Mouse (Mus musculus): ENCODE data around the gene Wwp2. TPM values are rescaled to one million over a fixed set of nuclear protein-coding genes. Genes with fewer than 3 reads are reported as not detected.

The Wwp2 gene
- 165 and 176 TPM in 2 replicates for polyA plus RNA-seq (2014; fragmentation: Nextera tagmentation; extraction: Ambion mirVana)

- ATAC-seq (ENCODE audit: insufficient number of reproducible peaks, low FRiP score, low TSS enrichment, low read depth) = peak; percentile 89
- Histone ChIP-seq H3K4me3 (ENCODE audit: low read depth, low read length) (peak within 1 kb of the TSS; percentile 70), H3K4me1 (ENCODE audit: control insufficient read depth, insufficient read depth, low read length) (no peaks in the 10 kb centered on the region), H3K36me3 (ENCODE audit: control insufficient read depth, insufficient read depth, low read length) (no peaks in the 10 kb centered on the region), H3K4me2 (ENCODE audit: low read depth, severe bottlenecking) (peak within 1 kb of the TSS; percentile 76), H3K27me3 (ENCODE audit: control insufficient read depth, insufficient read depth, low read length) (no peaks in the 10 kb centered on the region), H3K9me3 (ENCODE audit: control insufficient read depth, low read length) (no peaks in the 10 kb centered on the region), H3K9ac (ENCODE audit: low read length) (peak within 1 kb of the TSS; percentile 78), H3K27ac (replicated peaks; ENCODE audit: low read depth, low read length) (peak within 1 kb of the TSS; percentile 86)
- DNase-seq (ENCODE audit: low spot score) = peak; percentile 88
- 1% methylated on average over 71 of the region's 81 CpGs for WGBS
Measured at GRCm38 (mm10) chr8:107435962-107436831, at the start of gene Wwp2. TSS of gene Wwp2 (plus strand) at chr8:107436365.

- Histone ChIP-seq H3K9ac (ENCODE audit: low read length) (no peak overlapping the region), H3K4me2 (ENCODE audit: low read depth, severe bottlenecking) (no peak overlapping the region), H3K4me1 (ENCODE audit: control insufficient read depth, insufficient read depth, low read length) (no peaks in the 10 kb centered on the region; the same call in 1 of the 2 replicates), H3K27me3 (ENCODE audit: control insufficient read depth, insufficient read depth, low read length) (no peaks in the 10 kb centered on the region), H3K9me3 (ENCODE audit: control insufficient read depth, low read length) (no peaks in the 10 kb centered on the region), H3K36me3 (ENCODE audit: control insufficient read depth, insufficient read depth, low read length) (no peaks in the 10 kb centered on the region), H3K27ac (replicated peaks; ENCODE audit: low read depth, low read length) (no peak overlapping the region), H3K4me3 (ENCODE audit: low read depth, low read length) (no peak overlapping the region)
- ATAC-seq (ENCODE audit: insufficient number of reproducible peaks, low FRiP score, low TSS enrichment, low read depth) (no peak), DNase-seq (ENCODE audit: low spot score) (peak; percentile 52)
- 33% methylated on average over 3 of the region's 3 CpGs for WGBS
Measured at GRCm38 (mm10) chr8:107386642-107387041, 49.5 kb upstream of the Wwp2 start.

GRCm38 (mm10) chr8:107387861-107388260, 48.3 kb upstream of the Wwp2 start:
- no peaks in the 10 kb centered on the region for H3K9me3 ChIP-seq (ENCODE audit: control insufficient read depth, low read length)
- H3K4me3 ChIP-seq (ENCODE audit: low read depth, low read length) = no peak overlapping the region
- no peaks in the 10 kb centered on the region for H3K36me3 ChIP-seq (ENCODE audit: control insufficient read depth, insufficient read depth, low read length)
- H3K4me1 ChIP-seq (ENCODE audit: control insufficient read depth, insufficient read depth, low read length) = no peaks in the 10 kb centered on the region; the same call in 1 of the 2 replicates
- no peak overlapping the region for H3K27ac ChIP-seq (replicated peaks; ENCODE audit: low read depth, low read length)
- H3K4me2 ChIP-seq (ENCODE audit: low read depth, severe bottlenecking) = no peak overlapping the region
- no peak overlapping the region for H3K9ac ChIP-seq (ENCODE audit: low read length)
- peak; percentile 67 for DNase-seq (ENCODE audit: low spot score)
- no peak for ATAC-seq (ENCODE audit: insufficient number of reproducible peaks, low FRiP score, low TSS enrichment, low read depth)
- WGBS = 58% methylated on average over 5 of the region's 5 CpGs
- H3K27me3 ChIP-seq (ENCODE audit: control insufficient read depth, insufficient read depth, low read length) = no peaks in the 10 kb centered on the region

- H3K9me3 ChIP-seq (ENCODE audit: control insufficient read depth, low read length) = no peaks in the 10 kb centered on the region
- DNase-seq (ENCODE audit: low spot score) (no peak), ATAC-seq (ENCODE audit: insufficient number of reproducible peaks, low FRiP score, low TSS enrichment, low read depth) (no peak)
- no peak overlapping the region for H3K4me3 ChIP-seq (ENCODE audit: low read depth, low read length)
- 92% methylated on average over 8 of the region's 8 CpGs for WGBS
- no peak overlapping the region for H3K4me2 ChIP-seq (ENCODE audit: low read depth, severe bottlenecking)
- no peak overlapping the region for H3K9ac ChIP-seq (ENCODE audit: low read length)
- H3K36me3 ChIP-seq (ENCODE audit: control insufficient read depth, insufficient read depth, low read length) = no peaks in the 10 kb centered on the region
- no peak overlapping the region for H3K27ac ChIP-seq (replicated peaks; ENCODE audit: low read depth, low read length)
- no peaks in the 10 kb centered on the region for H3K27me3 ChIP-seq (ENCODE audit: control insufficient read depth, insufficient read depth, low read length)
- no peaks in the 10 kb centered on the region; the same call in 1 of the 2 replicates for H3K4me1 ChIP-seq (ENCODE audit: control insufficient read depth, insufficient read depth, low read length)
Measured at GRCm38 (mm10) chr8:107389557-107389956, 46.6 kb upstream of the Wwp2 start.

GRCm38 (mm10) chr8:107390476-107391135, 45.6 kb upstream of the Wwp2 start:
- no peak for DNase-seq (ENCODE audit: low spot score)
- no peaks in the 10 kb centered on the region for H3K27me3 ChIP-seq (ENCODE audit: control insufficient read depth, insufficient read depth, low read length)
- no peaks in the 10 kb centered on the region for H3K36me3 ChIP-seq (ENCODE audit: control insufficient read depth, insufficient read depth, low read length)
- no peaks in the 10 kb centered on the region for H3K9me3 ChIP-seq (ENCODE audit: control insufficient read depth, low read length)
- no peak overlapping the region for H3K9ac ChIP-seq (ENCODE audit: low read length)
- H3K4me2 ChIP-seq (ENCODE audit: low read depth, severe bottlenecking) = no peak overlapping the region
- 91% methylated on average over 16 of the region's 16 CpGs for WGBS
- no peak overlapping the region for H3K4me3 ChIP-seq (ENCODE audit: low read depth, low read length)
- ATAC-seq (ENCODE audit: insufficient number of reproducible peaks, low FRiP score, low TSS enrichment, low read depth) = no peak
- H3K4me1 ChIP-seq (ENCODE audit: control insufficient read depth, insufficient read depth, low read length) = no peaks in the 10 kb centered on the region; the same call in 1 of the 2 replicates
- no peak overlapping the region for H3K27ac ChIP-seq (replicated peaks; ENCODE audit: low read depth, low read length)

- Histone ChIP-seq H3K27ac (replicated peaks; ENCODE audit: low read depth, low read length) (no peak overlapping the region), H3K27me3 (ENCODE audit: control insufficient read depth, insufficient read depth, low read length) (no peaks in the 10 kb centered on the region), H3K9ac (ENCODE audit: low read length) (no peak overlapping the region), H3K4me3 (ENCODE audit: low read depth, low read length) (no peak overlapping the region), H3K9me3 (ENCODE audit: control insufficient read depth, low read length) (no peaks in the 10 kb centered on the region), H3K4me1 (ENCODE audit: control insufficient read depth, insufficient read depth, low read length) (peaks cover 2% of the 10 kb centered on the region; the same call in 1 of the 2 replicates), H3K4me2 (ENCODE audit: low read depth, severe bottlenecking) (no peak overlapping the region), H3K36me3 (ENCODE audit: control insufficient read depth, insufficient read depth, low read length) (no peaks in the 10 kb centered on the region)
- 75% methylated on average over 4 of the region's 4 CpGs for WGBS
- DNase-seq (ENCODE audit: low spot score) = no peak
- ATAC-seq (ENCODE audit: insufficient number of reproducible peaks, low FRiP score, low TSS enrichment, low read depth) = no peak
Measured at GRCm38 (mm10) chr8:107391136-107391516, 45.0 kb upstream of the Wwp2 start.

- H3K4me2 ChIP-seq (ENCODE audit: low read depth, severe bottlenecking) = no peak overlapping the region
- H3K36me3 ChIP-seq (ENCODE audit: control insufficient read depth, insufficient read depth, low read length) = no peaks in the 10 kb centered on the region
- H3K27me3 ChIP-seq (ENCODE audit: control insufficient read depth, insufficient read depth, low read length) = no peaks in the 10 kb centered on the region
- H3K4me3 ChIP-seq (ENCODE audit: low read depth, low read length) = no peak overlapping the region
- no peaks in the 10 kb centered on the region for H3K9me3 ChIP-seq (ENCODE audit: control insufficient read depth, low read length)
- ATAC-seq (ENCODE audit: insufficient number of reproducible peaks, low FRiP score, low TSS enrichment, low read depth) = no peak
- H3K4me1 ChIP-seq (ENCODE audit: control insufficient read depth, insufficient read depth, low read length) = peaks cover 14% of the 10 kb centered on the region
- H3K27ac ChIP-seq (replicated peaks; ENCODE audit: low read depth, low read length) = no peak overlapping the region
- no peak overlapping the region for H3K9ac ChIP-seq (ENCODE audit: low read length)
- no peak for DNase-seq (ENCODE audit: low spot score)
Measured at GRCm38 (mm10) chr8:107395397-107395796, 40.8 kb upstream of the Wwp2 start.

GRCm38 (mm10) chr8:107396106-107396670, 40.0 kb upstream of the Wwp2 start:
- H3K4me3 ChIP-seq (ENCODE audit: low read depth, low read length) = no peak overlapping the region
- 0 out of 2 replicates have a peak overlapping the region, but pooled peaks have one; percentile 14 for H3K27ac ChIP-seq (replicated peaks; ENCODE audit: low read depth, low read length)
- no peaks in the 10 kb centered on the region for H3K9me3 ChIP-seq (ENCODE audit: control insufficient read depth, low read length)

More at GRCm38 (mm10) chr8:107396106-107396670, 40.0 kb upstream of the Wwp2 start:
- H3K4me1 ChIP-seq (ENCODE audit: control insufficient read depth, insufficient read depth, low read length) = peaks cover 14% of the 10 kb centered on the region
- H3K27me3 ChIP-seq (ENCODE audit: control insufficient read depth, insufficient read depth, low read length) = no peaks in the 10 kb centered on the region
- H3K9ac ChIP-seq (ENCODE audit: low read length) = no peak overlapping the region
- DNase-seq (ENCODE audit: low spot score) = no peak
- H3K36me3 ChIP-seq (ENCODE audit: control insufficient read depth, insufficient read depth, low read length) = no peaks in the 10 kb centered on the region
- no peak for ATAC-seq (ENCODE audit: insufficient number of reproducible peaks, low FRiP score, low TSS enrichment, low read depth)
- 52% methylated on average over 10 of the region's 10 CpGs for WGBS
- H3K4me2 ChIP-seq (ENCODE audit: low read depth, severe bottlenecking) = no peak overlapping the region

Data from limb, embryonic 11.5 days (tissue).